28 mouse cellular contexts compared by ENCODE assay signal in the genomic region with DNA sequence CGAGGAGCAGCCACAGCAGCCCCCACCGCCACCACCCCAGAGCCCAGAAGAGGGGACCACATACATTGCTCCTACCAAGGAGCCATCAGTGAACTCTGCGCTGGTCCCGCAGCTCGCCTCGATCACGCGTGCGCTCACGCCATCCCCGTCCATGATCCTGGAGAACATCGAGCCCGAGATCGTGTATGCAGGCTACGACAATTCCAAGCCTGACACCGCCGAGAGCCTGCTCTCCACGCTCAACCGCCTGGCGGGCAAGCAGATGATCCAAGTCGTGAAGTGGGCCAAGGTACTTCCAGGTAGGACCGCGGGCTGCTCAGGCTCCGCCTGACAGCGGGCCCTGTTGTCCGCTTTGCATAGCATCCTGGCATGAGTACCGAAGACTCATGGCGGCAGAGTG.
DNase-seq lines count a peak whose midpoint lies in the region; ATAC-seq and TF ChIP-seq lines count a peak whose summit lies in the region.
"Had no signal": no experiment of that assay in that cellular context is flagged by ENCODE, and none has a peak within 500 bp of the region (broad histone marks: within the 10 kb centered on the region; RNA-seq: fewer than 3 reads in every experiment).

No protein-coding gene starts in this region.

- no peak for ATAC-seq in cerebellum, adult (ENCODE audit: insufficient number of reproducible peaks, low FRiP score, low TSS enrichment)
- ATAC-seq: CD4-positive, CD25-positive, alpha-beta regulatory T cell, adult 4 months; forebrain, embryonic 15.5 days; hindbrain, postnatal 0 days; inflammation-experienced regulatory T-cells, adult 6 months; intestine, postnatal 0 days had no signal

- no peak overlapping the region for H3K27ac ChIP-seq in testis, adult 2 months (ENCODE audit: control insufficient read depth, insufficient read depth, low read depth, low read length)
- H3K27ac ChIP-seq: embryonic facial prominence, embryonic 10.5 days; embryonic facial prominence, embryonic 13.5 days; forebrain, embryonic 12.5 days; forebrain, embryonic 15.5 days; heart, embryonic 15.5 days; hindbrain, embryonic 10.5 days; hindbrain, embryonic 14.5 days; hindbrain, postnatal 0 days had no signal

- H3K4me1 ChIP-seq in testis, adult 2 months (ENCODE audit: control insufficient read depth, insufficient read depth, low read length), result peaks cover 4% of the 10 kb centered on the region; the same call in 1 of the 2 replicates
- H3K4me1 ChIP-seq: heart, embryonic 12.5 days; heart, embryonic 15.5 days had no signal

- DNase-seq in testis, postnatal 10 days (ENCODE audit: low spot score), result no peak
- DNase-seq in ES-CJ7 (ENCODE audit: low read depth, low spot score), result peak; percentile 33
- peak; percentile 54 for DNase-seq in ZHBTc4 (ENCODE audit: low read depth, low spot score)
- DNase-seq in gastrocnemius, postnatal 14 days, result no peak
- DNase-seq: adrenal gland, adult 2 months; adrenal gland, postnatal 14 days; cerebellum, adult 11-12 months; cerebellum, adult 8-10 months; cerebellum, postnatal 36 days; embryo, embryonic 11 days; gastrocnemius, postnatal 36 days; heart, postnatal 10 days; heart, postnatal 36 days had no signal

- no peak for TF ChIP-seq CTCF in testis, adult 2 months (IDR thresholded peaks at IDR 0.05; ENCODE audit: control insufficient read depth, insufficient read depth, insufficient replicate concordance, low read depth, low read length)

- TF ChIP-seq POLR2A in testis, adult 2 months (IDR thresholded peaks at IDR 0.05; ENCODE audit: control insufficient read depth, low read depth, low read length), result no peak

- no peaks in the 10 kb centered on the region for H3K27me3 ChIP-seq in testis, adult 2 months (ENCODE audit: control insufficient read depth, insufficient read depth, low read length)
- H3K27me3 ChIP-seq: embryonic facial prominence, embryonic 13.5 days; forebrain, embryonic 12.5 days; forebrain, embryonic 15.5 days; heart, embryonic 12.5 days; heart, embryonic 15.5 days had no signal

- H3K4me3 ChIP-seq in testis, adult 2 months (ENCODE audit: control insufficient read depth, low read depth, low read length), result peak overlapping the region; percentile 31; the same call in 1 of the 2 replicates
- H3K4me3 ChIP-seq: embryonic facial prominence, embryonic 10.5 days; embryonic facial prominence, embryonic 13.5 days; erythroblast, embryonic 14.5 days; forebrain, embryonic 12.5 days; forebrain, embryonic 15.5 days; heart, embryonic 12.5 days; heart, embryonic 15.5 days; hindbrain, embryonic 10.5 days had no signal

- H3K36me3 ChIP-seq in testis, adult 2 months (ENCODE audit: control insufficient read depth, insufficient read depth, low read length), result no peaks in the 10 kb centered on the region
- H3K36me3 ChIP-seq: embryonic facial prominence, embryonic 10.5 days; embryonic facial prominence, embryonic 13.5 days; forebrain, embryonic 12.5 days; forebrain, embryonic 15.5 days; heart, embryonic 12.5 days; heart, embryonic 15.5 days; hindbrain, embryonic 10.5 days had no signal

- intact Hi-C loops in gastrocnemius, postnatal 14 days (cut with DNase I; ENCODE audit: low total_unique reads), result no loop called here

Comparison
In these comparisons a context has a peak if more than half of its experiments do, and no peak if none do; other contexts are left out.
1. DNase-seq: peak in ES-CJ7 (single experiment) and ZHBTc4 (single experiment); none in testis, postnatal 10 days (single experiment) and gastrocnemius, postnatal 14 days (single experiment).